Comparison of ENCODE assay signal across 28 mouse cellular contexts in the genomic region with DNA sequence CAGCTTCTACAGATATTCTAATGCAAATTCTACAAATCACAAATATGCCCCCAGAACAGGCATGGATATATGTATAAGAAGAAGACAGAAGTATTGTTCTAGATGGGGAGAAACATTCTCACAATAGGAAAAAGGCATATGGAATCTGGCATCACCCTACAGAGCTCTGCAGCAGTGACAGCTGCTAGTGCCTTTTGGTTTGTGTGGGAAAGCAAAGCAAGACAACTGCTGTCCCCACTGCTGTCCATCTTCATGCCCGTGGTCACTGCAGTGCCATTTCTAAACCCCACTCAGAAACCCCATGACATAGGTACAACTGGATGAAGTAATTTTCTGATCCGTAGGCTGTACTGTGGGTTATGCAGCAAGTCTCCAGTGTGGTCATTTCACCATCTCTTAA. TPM values are rescaled to one million over a fixed set of nuclear protein-coding genes. Genes with fewer than 3 reads are reported as not detected.
"Had no signal": no experiment of that assay in that cellular context is flagged by ENCODE, and none has a peak within 500 bp of the region (broad histone marks: within the 10 kb centered on the region; RNA-seq: fewer than 3 reads in every experiment).

No protein-coding gene starts in this region.

- H3K4me3 ChIP-seq: embryonic facial prominence, embryonic 10.5 days; embryonic facial prominence, embryonic 12.5 days; embryonic facial prominence, embryonic 13.5 days; embryonic facial prominence, embryonic 15.5 days; erythroblast, embryonic 14.5 days; forebrain, embryonic 10.5 days; forebrain, embryonic 12.5 days; forebrain, embryonic 13.5 days; forebrain, embryonic 15.5 days; gastrocnemius, adult 2 months; heart, adult 2 months had no signal

- H3K9ac ChIP-seq: embryonic facial prominence, embryonic 12.5 days; embryonic facial prominence, embryonic 13.5 days; embryonic facial prominence, embryonic 15.5 days; forebrain, embryonic 12.5 days; forebrain, embryonic 13.5 days; forebrain, embryonic 15.5 days; forebrain, postnatal 0 days had no signal

- H3K4me2 ChIP-seq: embryonic facial prominence, embryonic 12.5 days; embryonic facial prominence, embryonic 13.5 days; embryonic facial prominence, embryonic 15.5 days; forebrain, embryonic 12.5 days; forebrain, embryonic 13.5 days; forebrain, embryonic 15.5 days had no signal

- H3K36me3 ChIP-seq: embryonic facial prominence, embryonic 10.5 days; embryonic facial prominence, embryonic 12.5 days; embryonic facial prominence, embryonic 13.5 days; embryonic facial prominence, embryonic 15.5 days; forebrain, embryonic 10.5 days; forebrain, embryonic 12.5 days; forebrain, embryonic 15.5 days had no signal

- H3K9me3 ChIP-seq: embryonic facial prominence, embryonic 10.5 days; embryonic facial prominence, embryonic 12.5 days; embryonic facial prominence, embryonic 13.5 days; embryonic facial prominence, embryonic 15.5 days; forebrain, embryonic 10.5 days; forebrain, embryonic 12.5 days; forebrain, embryonic 13.5 days; forebrain, embryonic 15.5 days had no signal

- ATAC-seq: forebrain, embryonic 13.5 days; forebrain, embryonic 15.5 days; forebrain, embryonic 16.5 days; forebrain, postnatal 0 days had no signal

- H3K4me1 ChIP-seq: embryonic facial prominence, embryonic 10.5 days; embryonic facial prominence, embryonic 15.5 days; forebrain, embryonic 10.5 days; forebrain, embryonic 12.5 days; forebrain, embryonic 13.5 days; forebrain, embryonic 15.5 days had no signal

- DNase-seq: cerebellum, adult 2 months; cerebellum, adult 8-10 months; cerebellum, adult 9-10 months; cerebellum, adult 9-11 months; cerebellum, postnatal 10 days; cerebellum, postnatal 14 days; cerebellum, postnatal 25 days; cerebellum, postnatal 36 days; embryo, embryonic 11 days; forebrain, postnatal 0 days; gastrocnemius, adult 2 months; gastrocnemius, postnatal 10 days; gastrocnemius, postnatal 14 days; gastrocnemius, postnatal 25 days; gastrocnemius, postnatal 36 days; heart, adult 18-20 months; heart, adult 2 months had no signal

- H3K27ac ChIP-seq: embryonic facial prominence, embryonic 10.5 days; embryonic facial prominence, embryonic 12.5 days; embryonic facial prominence, embryonic 13.5 days; embryonic facial prominence, embryonic 15.5 days; forebrain, embryonic 10.5 days; forebrain, embryonic 12.5 days; forebrain, embryonic 13.5 days; forebrain, embryonic 15.5 days; gastrocnemius, adult 2 months; heart, adult 2 months had no signal

- H3K27me3 ChIP-seq: embryonic facial prominence, embryonic 12.5 days; embryonic facial prominence, embryonic 13.5 days; embryonic facial prominence, embryonic 15.5 days; forebrain, embryonic 12.5 days; forebrain, embryonic 13.5 days; forebrain, embryonic 15.5 days had no signal

RNA-seq across cellular contexts. Expression of a gene that starts 6.4 kb away (rescaled TPM):
- total RNA-seq: granulocyte monocyte progenitor cell, adult 5-6 weeks had no signal
